Mouse (Mus musculus) kidney, adult 8-10 months (tissue): ENCODE measurements around the gene Kif3b.

Experiments
- DNase-seq, 2 experiments: peaks; one replicate each; pipeline ENCODE4 v3.0.0; 2022

The Kif3b gene

GRCm38 (mm10) chr2:153298460-153298859 is 7.2 kb downstream of the Kif3b start:
- no peak for DNase-seq

- DNase-seq: no peak
These were observed 7.7 kb downstream of the Kif3b start for GRCm38 (mm10) chr2:153298863-153299262.

GRCm38 (mm10) chr2:153301123-153301522 is 9.9 kb downstream of the Kif3b start:
- no peak for DNase-seq

DNA sequence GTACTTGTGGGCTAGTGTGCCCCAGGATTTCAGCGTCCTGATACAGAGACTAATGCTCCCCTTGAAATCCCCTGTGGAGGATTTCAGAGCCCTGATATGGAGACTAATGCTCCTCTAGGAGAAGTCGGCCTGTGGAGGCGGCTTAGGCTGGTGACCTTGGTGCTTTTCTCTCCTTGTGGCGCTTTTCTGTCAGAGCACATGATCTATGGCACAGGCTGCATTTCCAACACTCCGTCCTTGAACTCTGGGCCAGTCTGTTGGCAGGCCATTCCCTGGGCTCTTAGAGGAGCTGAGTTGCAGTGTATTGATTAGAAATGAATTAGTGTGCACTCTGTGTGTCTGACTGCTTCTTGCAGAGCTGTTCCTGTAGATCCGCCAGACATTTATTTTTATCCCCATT is 14.0 kb downstream of the Kif3b start:
- DNase-seq: peak in 1 of 2 experiments; percentile 29

- no peak for DNase-seq
These were observed 17.4 kb downstream of the Kif3b start for GRCm38 (mm10) chr2:153308586-153308985.

- no peak for DNase-seq
These were observed 17.9 kb downstream of the Kif3b start for GRCm38 (mm10) chr2:153309106-153309505.

- no peak for DNase-seq
These were observed 19.0 kb downstream of the Kif3b start for GRCm38 (mm10) chr2:153310228-153310627.

DNA sequence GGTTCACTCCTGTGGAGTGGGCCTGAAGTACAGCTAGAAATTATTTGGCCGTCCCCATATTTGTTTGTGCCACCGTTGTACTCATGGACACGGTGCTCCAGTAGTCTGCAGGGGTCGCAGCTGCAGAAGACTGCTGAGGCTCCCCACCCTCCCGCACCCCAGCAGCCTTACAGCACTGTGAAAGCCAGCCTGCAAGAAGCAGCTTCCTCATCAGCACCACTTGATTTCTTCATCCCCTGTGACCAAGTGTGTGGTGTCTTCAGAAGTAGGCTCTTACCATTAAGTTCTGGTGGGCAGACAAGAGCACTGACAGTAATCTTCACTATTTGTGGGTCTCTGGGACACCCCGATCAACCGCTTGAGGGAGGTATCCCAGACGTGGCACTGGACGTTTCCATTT is 21.7 kb downstream of the Kif3b start:
- DNase-seq: no peak

GRCm38 (mm10) chr2:153318408-153318807 is 27.2 kb downstream of the Kif3b start:
- DNase-seq: no peak

DNA sequence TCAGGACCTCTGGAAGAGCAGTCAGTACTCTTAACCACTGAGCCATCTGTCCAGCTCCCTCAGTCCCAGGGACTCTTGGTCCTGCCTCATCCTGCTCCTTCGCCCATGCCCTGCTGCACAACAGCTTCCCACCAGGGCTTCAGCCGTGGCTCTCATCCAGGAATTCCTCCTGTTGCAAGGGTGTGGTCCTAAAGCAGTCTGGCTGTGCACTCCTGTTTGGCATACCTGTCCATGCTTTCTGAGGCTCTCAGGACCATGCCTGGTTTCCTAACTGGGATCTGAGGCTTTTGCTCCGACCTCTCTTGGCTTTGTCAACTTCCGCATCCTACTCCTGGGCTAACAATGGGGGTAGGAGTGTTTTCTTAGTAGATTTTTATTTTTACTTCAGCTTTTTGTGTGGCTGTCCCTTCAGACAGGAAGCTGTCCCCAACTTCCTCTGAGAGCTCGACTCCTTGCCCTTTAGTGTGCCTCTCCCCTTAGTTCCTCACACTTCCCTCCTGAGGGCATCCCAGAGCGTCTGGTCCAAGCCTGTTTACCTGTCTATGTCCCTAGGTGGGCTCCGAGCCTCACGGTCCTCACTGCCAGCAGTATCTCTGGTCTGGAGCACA is 27.9 kb downstream of the Kif3b start:
- DNase-seq: no peak

DNA sequence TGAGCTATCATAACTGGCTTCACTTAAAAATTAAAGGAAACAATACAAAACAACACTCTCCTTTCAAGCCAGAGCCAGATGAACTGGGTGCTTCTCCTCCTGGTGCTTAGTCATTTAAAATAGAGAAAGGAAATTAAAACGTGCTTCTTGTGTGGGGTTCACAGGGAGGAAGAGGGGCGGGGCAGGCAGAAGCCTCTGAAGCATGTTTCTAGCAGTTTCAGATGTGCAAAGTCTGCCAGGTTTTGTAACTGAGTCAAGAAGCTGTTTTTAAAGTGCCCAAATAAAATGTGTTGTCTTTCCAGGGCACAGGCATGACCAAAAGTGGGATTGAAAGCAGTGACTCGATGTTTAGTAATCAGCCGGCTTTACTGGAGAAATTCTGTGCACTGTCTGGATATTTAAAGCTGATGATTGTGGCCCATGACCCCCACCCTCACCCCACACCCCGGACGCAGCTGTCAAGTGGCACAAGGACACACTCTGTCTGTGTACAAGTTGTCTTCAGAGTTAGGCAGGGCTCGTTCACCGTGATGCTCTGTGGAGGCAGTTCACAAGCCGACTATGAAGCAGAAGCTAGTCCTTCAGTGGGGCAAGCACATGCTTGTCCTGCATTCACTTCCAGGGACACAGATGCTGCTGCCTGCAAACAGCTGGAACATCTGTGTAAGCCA is 34.6 kb downstream of the Kif3b start:
- DNase-seq: no peak

GRCm38 (mm10) chr2:153332271-153332670 is 41.1 kb downstream of the Kif3b start:
- DNase-seq: no peak

DNA sequence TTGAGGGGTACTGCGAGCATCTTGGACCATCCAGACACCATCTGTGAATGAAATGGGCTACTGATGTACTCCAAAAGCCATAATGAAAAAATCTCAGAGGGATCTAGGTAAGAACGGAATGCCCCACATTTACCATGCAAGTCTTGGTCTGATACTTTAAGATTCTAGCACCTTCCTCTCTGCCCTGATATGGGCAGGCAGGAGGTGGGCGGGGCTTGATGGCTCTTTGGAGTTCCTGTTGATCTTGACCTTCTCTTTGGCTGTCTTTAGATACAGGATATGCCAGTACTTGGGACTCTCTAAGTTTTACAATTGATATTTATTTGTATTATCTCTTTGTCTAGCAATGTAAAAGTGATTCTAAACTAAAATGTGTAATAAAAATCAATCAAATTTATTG is 41.8 kb downstream of the Kif3b start:
- DNase-seq: no peak

- DNase-seq: peak in 1 of 2 experiments; percentile 60
These were observed 42.6 kb downstream of the Kif3b start for GRCm38 (mm10) chr2:153333822-153334232.

DNA sequence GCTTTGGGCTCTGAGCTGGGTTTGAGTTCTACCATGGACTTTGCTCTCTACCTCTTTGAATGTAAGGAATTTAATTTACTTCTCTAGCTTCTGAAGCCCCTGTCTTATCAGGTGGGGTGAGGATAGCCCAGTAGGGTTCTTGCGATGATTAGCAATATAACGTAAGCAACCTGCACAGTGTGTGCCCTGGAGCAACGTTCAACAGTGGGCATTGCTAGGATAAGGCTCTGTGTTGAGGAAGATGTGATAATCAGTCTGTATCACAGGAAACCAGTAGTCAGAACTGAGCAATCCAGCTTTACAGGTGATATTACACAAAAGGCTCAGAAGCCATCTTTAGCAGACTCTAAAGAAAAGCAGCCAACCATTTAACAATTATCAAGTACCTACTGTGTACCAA is 43.1 kb downstream of the Kif3b start:
- no peak for DNase-seq

- no peak for DNase-seq
These were observed 44.9 kb downstream of the Kif3b start for GRCm38 (mm10) chr2:153336117-153336516.

DNA sequence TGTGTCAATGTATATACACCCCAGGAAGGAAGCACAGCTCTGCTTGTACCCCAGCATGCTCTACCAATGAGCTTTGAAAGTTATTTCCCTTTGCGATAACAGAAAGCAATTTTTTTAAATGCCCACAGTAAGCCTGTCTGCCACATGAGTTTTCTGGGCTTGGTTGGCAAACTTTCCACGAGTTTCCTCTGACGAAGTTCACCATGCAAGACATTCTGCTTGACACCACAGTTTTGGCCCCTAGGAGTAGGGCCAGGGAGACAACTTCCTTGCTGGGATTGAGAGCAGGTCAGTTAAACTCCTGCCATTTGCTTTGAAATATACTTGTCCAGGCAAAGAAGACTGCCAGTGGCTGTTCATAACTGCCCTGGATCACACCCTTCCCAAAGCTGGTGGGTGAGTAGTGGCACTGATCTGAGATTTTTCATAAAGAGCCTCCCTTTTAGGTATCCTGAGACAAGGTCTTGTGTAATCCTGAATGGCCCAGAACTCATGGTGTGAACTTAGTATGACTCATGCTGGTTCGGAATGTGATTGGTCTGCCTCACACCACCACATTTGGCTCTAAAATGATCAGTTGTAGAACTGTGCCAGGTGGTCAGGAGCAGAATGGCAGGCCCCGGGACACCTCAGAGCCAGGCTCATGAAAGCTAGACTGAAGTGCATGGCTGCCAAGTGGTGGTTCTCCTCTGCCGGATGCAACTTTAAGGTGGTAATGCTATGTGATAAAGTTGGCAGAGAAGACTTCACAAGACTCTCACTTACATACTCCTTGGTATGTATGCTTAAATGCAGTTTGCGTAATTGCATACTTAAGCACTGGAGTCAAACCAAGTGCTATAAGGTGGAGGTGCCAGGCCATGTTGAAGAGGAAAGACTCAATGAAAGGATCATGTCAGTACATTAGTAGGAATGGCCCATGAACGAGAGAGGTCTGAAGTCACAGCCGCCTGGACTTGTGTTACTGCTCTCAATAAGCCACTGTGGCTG is 47.4 kb downstream of the Kif3b start:
- no peak for DNase-seq

DNA sequence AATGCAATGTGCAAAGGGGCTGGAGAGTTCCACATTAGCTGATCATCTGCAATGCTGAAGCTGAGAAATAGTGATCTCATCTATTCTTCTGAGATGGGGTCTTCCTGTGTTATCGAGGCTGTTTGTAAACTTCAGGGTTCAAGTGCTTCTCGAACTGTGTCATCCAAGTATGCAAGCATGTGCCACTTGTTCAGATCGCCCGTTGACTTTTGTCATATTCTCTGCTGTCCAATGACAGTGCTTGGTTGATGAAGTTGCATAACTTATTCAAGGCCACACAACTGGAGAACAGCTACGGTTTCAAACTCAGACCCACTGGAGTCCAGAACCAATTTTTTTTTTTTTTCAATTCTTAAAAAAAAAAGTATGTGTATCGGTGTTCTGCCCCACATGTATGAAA is 51.0 kb downstream of the Kif3b start:
- DNase-seq: no peak

DNA sequence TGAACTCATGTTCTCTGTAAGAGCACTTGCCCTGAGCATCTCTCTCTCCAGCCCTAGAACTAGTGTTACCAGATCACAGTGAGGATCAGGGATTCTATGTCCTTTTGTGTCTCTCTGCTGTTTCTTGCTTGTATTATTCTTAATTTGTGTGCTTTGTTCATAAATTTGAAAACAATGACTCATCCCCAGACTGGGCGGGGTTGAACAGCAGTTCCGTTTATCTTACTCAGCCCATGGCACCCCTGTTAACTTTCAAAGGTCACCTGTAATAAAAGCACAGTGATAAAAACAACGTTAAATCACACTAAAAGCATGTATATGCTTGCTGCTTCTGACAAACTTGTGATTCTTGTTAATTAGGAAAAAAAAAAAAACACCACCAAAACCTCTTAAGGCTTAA is 51.4 kb downstream of the Kif3b start:
- no peak for DNase-seq

DNA sequence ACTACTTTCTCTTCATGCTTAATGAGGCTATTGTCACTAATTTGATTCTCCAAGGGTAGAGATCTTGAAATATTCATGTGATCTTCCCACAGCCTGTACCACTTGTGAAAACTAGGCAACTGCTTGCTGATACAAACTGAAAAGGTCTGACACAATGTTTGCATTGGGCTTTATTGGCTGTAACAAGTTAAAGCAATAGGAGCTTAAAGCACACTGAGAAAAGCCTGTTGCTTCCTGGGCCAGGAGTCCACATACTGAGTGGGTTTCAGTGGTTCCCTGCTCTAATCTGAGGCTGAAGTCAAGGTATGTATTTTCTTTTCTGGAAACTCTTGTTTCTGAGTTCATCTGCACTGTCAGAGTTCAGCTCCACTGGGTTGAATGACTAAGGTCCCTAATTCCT is 52.0 kb downstream of the Kif3b start:
- DNase-seq: no peak

DNA sequence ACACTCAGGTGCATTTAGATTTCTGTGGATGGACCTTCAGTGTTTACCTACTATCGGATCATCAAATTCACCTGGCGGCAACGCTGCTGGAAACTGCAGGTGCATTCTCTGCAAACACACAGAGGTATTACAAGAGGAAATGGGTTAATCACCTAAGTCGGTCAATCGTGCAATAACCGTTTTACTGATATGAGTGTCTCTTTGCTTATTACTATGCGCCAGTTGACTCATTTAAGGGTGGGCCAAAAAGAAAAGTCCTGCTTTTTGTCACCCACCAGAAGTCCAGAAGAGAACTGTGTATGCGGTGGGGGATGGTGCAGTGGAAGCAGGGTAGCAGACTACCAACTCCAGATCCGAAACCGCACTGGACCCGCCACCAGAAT is 53.8 kb downstream of the Kif3b start:
- no peak for DNase-seq

- peak; percentile 96 to 98 for DNase-seq
These were observed 54.4 kb downstream of the Kif3b start, which contains the start of gene Asxl1 for GRCm38 (mm10) chr2:153345454-153346220. Gene Asxl1, plus strand, starts transcription at chr2:153345829.
